Mouse (Mus musculus) central nervous system, embryonic 14 days (tissue): Measurements from ENCODE around the gene Kctd6. TPM values are rescaled to one million over a fixed set of nuclear protein-coding genes. Genes with fewer than 3 reads are reported as not detected.

Experiments used
- polyA plus RNA-seq: library from polyadenylated mRNA; depleted of rRNA; stranded (reverse); fragments of >200 nt; gene quantifications from 2 replicates; pipeline ENCODE4 v1.2.3, GENCODE M21; 2012; rRNA removed

Kctd6 gene
- polyA plus RNA-seq = 15.4 and 16.7 TPM in 2 replicates

DNA sequence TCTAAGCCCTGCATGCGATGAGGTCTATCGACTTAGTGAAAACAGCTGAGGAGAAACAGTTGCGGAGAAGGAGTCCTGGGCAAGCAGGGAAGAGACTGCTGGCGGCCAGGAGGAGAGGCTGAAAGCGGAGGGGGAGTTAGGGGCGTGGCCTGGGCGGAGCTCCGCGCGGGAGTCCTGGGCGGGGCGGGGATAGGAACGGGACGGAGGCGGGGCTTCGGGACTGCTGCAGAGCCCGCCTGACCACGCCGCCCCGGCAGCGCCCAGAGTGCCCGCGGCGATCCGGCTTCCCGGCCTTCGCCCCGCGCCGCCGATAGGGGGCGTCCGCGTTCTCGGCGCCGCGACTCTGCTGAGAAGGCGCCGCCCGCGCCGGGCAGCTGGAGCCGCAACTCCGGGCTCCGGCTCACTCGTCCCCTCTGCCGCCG, at the start of gene Kctd6:
TSS of gene Kctd6 (plus strand) at position 338 of the 422 bp plus-strand sequence.

DNA sequence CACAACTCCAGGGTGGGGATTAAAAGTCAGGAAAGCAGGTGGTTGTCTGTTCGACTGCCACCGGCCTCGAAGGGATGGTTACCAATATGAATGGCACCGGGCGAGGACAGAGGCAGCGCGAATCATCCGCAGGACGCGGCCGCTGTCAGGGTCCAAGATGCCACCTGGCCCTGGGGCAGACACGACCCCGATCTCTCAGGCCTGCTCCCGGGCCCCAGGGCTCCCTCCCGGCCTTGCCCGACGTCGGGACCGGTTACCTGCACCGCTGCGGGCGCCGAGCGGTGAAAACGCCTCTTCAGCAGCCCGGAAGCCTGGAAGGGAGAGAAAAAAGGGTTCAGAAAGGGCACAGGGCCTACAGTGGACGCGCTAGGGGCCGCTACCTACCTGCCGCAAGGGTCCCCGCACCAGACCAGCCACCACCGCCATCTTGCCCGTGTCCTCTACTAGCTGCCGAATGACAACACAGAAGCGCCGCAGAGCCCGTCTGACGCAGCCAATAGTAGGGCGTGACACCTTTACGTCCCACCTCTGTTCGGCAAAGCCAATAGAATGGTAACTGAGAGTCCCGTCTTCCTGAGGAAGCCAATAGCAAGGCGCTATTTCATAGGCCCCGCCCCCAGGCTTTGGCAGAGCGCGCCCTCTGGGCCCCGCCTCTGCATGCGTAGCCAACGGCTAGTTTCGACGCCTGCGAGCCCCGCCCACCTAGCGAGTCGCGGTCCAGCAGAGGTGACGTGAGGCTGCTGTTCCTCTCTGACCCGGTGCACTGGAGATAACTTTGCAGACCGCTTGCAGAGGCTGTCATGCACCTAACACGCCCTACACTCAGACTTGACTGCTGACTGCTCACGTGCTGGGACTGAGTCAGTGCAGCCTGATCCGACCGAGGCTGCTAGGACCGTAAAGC, 41.2 kb upstream of the Kctd6 start, which contains the start of gene Pdhb:
TSS of gene Pdhb (minus strand) at position 519 of the 904 bp plus-strand sequence.

DNA sequence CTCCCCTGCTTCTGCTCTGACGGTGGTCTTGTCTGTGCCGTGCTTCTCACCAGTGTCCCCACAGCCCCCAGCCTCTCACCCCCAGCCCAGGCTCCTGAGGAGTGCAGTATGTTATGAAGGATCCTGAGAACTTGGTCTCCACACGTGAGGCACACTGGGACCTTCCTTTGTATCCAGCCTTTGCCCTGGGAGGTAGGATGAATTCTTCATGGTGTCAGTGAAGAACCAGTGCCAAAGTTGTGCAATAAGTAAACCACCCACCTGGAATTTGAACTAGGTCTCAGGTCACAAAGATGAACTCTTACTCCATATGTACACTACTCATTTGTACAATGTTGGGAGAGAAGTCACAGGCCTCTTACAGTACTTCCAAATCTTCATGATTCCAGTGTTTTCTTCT, 45.2 kb downstream of the Kctd6 start, which contains the start of gene Acox2:
TSS of gene Acox2 (minus strand) at position 188 of the 400 bp plus-strand sequence.

Other genes starting within 250 kb of the Kctd6 start
- gene Dnase1l3, start 219.6 kb upstream of the Kctd6 start, polyA plus RNA-seq = 0.02 and 0.06 TPM in 2 replicates
- gene Abhd6, start 211.2 kb upstream of the Kctd6 start, polyA plus RNA-seq = 14.9 and 16.6 TPM in 2 replicates
- 25.3 and 25.8 TPM in 2 replicates for gene Rpp14, start 133.8 kb upstream of the Kctd6 start, polyA plus RNA-seq
- gene Pxk, start 115.9 kb upstream of the Kctd6 start, polyA plus RNA-seq = 56.1 and 57.3 TPM in 2 replicates
- gene Pdhb, start 41.1 kb upstream of the Kctd6 start, polyA plus RNA-seq = 202 and 212 TPM in 2 replicates
- not detected in 2 replicates for gene Acox2, start 45.2 kb downstream of the Kctd6 start, polyA plus RNA-seq
- 0.65 and 2.4 TPM in 2 replicates for gene Fam107a, start 103.9 kb downstream of the Kctd6 start, polyA plus RNA-seq
- gene Oit1, start 164.6 kb downstream of the Kctd6 start, polyA plus RNA-seq = 0.11 and 0.39 TPM in 2 replicates